Mouse (Mus musculus) erythroid progenitor cell, adult 5-6 weeks (primary cell): ENCODE data around the gene Ccdc24. TPM values are rescaled to one million over a fixed set of nuclear protein-coding genes. Genes with fewer than 3 reads are reported as not detected.

Source experiments
- ATAC-seq: replicated peaks from 2 replicates; pipeline ENCODE4 v1.8.0; 2016; ENCODE audit warnings: moderate number of reproducible peaks, mild to moderate bottlenecking, moderate TSS enrichment, inconsistent platforms; ENCODE audit not compliant: poor library complexity, low FRiP score, severe bottlenecking
- total RNA-seq, 2 experiments: library from RNA; stranded (forward) in 1 of 2; stranded (reverse) in 1 of 2; fragments of 150-400 nt in 1 of 2; fragments of 186-747, 209-891 nt in 1 of 2; gene quantifications; 2 replicates each; pipeline versions ENCODE4 v1.2.3 to v1.2.4; 2015 to 2017; ENCODE audit warnings: low replicate concordance in 2 of 2

The Ccdc24 gene
- total RNA-seq, 2 experiments from 2014 or later: 0.98 to 1.3 TPM

DNA sequence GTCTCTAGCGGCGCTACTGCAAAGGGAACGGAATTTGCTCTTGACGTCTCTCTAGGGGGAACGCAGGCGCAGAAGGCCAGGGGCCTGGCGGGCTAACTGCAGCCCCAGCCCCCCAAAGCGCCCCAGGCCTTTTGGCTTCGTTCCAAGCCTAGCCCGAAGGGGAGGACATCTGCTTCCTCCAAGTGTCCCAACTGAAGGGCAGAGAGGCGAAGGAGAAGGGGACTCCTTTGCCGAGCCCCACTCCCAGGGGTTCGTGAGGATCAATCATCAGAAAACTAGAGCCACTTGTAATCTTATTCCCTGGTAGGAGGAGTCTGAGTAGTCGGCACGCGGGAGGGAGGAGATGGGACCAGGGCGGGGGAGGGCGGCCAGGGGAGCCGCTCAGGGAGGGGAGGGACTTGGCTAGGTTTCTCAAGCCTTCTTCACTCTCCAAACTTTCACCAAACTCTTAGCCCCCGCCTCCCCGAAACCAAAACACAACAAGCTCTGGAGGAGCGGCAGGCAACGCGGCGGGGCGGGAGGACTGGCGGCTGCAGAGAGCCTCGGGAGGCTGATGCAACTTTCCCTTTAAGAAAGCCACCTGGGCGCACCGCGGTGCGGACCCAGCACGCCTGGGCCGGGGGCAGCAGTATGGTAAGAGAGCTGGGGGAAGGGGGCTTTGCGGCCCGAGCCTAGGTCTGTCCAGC, 37.4 kb downstream of the Ccdc24 start:
- ATAC-seq: peak; percentile 54

DNA sequence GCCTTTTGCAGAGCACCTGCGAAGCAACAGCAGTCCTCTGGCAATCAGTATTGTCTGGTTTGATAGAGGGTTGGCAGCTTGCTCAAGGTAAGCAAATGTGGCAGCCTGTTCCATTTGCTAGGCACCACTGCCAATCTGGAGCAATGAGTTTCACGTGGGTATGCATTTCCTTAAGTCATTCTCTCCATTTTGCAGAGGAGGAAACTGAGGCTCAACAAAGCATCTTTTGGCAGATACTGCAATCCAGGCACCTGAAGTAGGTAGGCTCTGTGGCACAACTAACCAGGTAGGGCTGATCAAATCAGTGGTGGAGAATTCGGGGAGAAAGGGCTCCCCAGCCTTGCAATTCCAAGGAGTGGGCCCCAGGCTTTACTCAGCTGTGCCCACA, 37.9 kb downstream of the Ccdc24 start, which contains the start of gene Slc6a9:
Slc6a9 (plus strand) TSS at position 50 of the 388 bp plus-strand sequence.
- no peak for ATAC-seq

DNA sequence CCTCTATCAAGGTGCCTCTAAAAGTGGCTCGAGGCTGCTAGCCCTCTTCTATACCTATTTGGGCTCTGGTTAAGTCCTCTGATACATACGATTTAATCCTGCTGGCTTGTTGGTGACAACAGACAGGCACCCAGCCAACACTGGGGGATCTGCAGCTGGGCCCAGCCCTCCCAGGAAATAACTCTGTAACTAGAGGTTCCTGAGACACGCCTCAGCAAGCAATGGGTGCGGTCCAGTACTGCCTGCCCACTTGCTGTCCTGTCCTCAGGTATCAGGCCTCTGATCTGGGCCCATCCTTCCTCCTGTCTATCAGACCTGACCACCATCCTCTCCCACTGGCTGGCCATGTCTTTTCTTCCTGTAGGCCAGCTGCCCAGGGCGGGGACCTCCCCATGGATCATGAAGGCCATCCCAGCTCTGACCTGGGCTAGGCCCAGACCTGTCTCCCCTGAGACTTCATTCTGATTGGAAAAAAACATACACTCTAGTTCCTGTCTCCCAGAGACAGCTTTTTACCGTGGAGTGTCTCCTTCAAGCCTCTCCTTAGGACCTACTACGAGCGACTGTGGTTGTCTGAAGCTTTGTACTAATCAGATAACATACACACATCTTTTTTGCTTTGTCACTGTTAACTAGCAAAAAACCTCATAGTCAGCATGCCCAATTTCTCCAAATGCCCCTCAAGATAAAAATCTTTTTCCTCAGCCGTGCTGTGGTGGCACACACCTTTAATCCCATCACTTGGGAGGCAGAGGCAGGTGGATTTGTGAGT, 40.3 kb downstream of the Ccdc24 start:
- ATAC-seq: peak; percentile 53

DNA sequence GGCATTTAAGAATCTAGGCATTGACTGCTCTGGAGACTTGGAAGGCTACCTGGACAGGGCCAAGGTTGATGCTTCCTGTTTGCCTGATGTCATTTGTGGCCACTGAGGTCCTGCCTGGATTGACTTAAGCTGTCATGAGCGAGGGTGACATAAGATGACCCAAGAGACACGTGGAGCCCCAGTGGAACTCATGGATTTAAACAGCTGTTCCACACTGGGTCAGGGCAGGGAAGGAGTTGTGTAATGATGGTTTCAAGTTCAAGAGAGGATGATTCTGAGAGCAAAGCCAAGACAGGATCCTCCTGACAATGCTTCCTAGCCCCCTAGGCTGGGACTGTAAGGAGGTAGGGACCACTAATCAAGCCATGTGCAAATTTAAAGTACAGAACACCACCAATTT, 40.9 kb downstream of the Ccdc24 start:
- ATAC-seq: no peak

DNA sequence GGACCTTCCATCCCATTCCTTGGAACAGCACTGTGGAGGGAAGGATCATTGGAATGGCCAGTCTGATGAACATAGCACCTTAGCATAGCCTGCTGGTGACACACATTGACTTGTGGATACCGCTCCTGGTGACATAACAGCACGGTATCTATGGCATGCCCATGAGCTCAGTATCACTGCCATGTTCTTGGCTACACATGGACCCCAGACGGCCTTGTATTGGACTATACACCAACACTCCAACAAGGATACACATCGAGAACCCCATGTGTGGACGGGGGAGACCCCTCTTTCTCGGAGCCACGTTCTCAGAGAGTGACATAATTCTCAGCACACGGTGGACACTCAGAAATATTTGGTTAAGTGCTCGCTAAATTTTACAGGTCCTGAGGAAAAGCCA, 41.6 kb downstream of the Ccdc24 start:
- ATAC-seq: no peak

DNA sequence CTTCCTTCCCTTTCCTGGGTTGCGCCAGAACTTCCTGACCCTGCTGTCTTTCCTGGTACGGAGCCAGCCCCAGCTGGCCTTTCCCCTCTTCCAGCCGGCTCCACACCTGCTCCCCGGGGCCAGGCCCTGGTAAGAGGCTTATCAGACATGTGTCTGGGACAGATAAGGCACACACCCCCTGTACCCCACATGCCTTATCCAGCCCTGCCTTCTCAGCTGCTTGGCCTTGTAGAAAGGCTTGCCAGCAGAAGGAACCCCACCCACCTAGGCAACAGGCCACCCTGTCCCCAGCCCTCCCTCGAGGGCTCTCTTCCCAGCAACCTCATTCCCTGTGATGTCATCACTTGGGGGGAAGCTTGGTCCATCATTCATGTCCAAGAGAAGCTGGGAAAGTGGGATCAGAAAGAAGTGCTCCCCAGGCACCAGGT, 42.2 kb downstream of the Ccdc24 start:
- ATAC-seq: peak; percentile 70

DNA sequence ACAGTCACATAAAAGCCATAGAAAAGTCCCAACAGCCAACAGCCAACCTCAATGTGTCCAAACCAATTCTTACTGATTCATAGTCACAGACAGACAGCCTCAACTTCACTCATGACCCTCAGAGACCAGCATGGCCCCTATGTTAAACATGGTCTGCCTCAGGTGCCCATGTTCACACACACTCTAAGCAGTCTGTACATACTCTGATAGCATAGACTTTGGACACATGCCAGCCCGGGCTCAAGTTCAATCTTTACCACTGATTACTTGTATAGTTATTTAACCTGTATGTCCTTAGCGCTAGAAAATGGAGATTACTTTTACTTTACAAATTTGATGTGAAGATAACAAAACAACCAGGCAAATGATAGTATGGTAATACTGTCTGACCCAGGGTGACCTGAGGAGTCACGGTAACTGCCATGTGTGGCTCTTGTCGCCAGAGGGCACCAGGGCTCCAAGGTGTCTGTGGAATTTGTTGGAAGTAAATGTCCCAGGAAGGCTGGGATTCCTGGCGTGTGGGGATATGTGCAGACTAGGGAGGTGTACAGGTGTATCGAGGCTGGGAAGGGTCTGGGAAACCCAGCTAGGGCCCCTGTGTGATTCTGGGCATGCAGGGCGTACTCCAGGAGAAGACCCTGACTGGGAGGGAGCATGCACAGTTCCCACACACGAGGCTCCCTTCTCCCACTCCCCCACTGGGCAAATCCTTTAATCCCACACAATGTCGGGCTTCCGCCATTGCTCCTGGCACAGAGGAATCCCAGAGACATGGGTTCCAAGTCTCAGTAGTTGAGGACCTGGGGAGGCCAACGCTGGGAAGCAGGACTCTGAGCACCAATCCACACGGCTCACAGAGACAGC, 42.9 kb downstream of the Ccdc24 start:
- peak; percentile 48 for ATAC-seq

DNA sequence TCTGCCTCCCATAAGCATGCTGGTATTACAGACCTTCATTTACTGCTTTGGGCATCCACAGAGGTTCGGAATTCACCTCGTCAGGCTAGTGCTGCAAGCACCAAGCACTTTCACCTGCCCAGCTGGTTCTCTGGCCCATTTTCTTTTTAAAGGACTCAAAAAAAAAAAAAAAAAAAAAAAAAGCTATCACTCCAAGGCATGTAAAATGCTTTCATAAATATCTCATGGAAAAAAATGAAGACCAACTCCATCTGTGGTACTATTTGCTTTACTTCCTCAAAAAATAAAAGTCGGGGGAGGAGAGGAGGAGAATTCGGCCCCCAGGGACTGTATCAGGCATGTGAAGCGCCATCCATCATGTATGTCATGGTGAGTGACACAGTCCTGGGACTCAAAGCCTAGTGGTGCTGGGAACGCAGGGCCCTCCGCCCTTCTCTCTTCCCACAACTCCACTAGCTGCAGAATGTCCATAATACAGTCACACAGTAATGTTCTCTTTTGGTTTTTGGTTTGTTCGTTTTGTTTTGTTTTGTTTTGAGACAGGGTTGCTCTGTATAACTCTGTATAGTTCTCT, 43.7 kb downstream of the Ccdc24 start:
- no peak for ATAC-seq

DNA sequence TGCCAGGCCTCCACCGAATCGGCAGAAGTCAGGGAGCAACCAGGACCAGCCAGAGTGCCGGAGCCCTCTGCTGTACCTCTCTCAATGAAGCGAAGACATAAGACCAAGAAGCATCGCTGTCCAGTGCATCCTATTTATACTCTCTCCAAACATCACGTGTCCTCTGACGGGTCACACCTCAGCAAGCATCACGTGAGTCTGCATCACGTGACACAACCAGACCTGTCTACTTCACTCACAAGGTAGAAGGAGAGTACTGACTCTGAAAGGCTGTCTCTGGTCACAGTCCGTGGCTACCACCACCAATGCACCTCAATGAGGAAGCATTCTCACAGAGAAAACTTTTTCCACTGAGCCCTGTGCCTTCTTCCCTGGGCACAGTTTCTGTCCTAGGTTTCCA, 54.3 kb downstream of the Ccdc24 start:
- no peak for ATAC-seq

DNA sequence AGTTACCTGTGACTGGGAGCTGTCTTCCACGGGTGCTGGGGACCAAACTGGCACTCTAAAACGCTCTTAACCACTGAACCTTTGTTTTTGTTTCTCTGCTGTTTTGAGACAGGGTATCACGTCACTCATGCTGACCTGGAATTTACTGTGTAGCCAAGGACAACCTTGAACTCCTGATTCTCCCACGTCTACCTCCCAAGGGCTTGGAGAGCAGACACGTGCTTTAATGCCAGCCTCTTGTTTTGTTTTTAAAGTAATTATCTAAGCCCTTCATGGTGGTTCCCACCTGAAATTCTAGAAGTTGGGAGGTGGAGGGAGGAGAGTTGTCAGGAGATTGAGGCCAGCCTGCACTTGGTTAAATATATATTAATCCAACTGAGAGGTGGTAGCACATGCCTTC, 55.6 kb downstream of the Ccdc24 start:
- ATAC-seq: no peak

Other genes with a start within 250 kb of the Ccdc24 start
- gene Dmap1, start 190.3 kb downstream of the Ccdc24 start, total RNA-seq (2015; ENCODE audit: low replicate concordance): 10.1 and 13.4 TPM in 2 replicates
- 13.6 and 38.2 TPM in 2 replicates for gene Dmap1, start 190.3 kb downstream of the Ccdc24 start, total RNA-seq (2017; ENCODE audit: low replicate concordance)
- gene Gm12845, start 148.1 kb downstream of the Ccdc24 start, total RNA-seq (2015; ENCODE audit: low replicate concordance): not detected in 2 replicates
- gene Gm12845, start 148.1 kb downstream of the Ccdc24 start, total RNA-seq (2017; ENCODE audit: low replicate concordance): not detected in 2 replicates
- not detected in 2 replicates for gene Klf17, start 106.9 kb downstream of the Ccdc24 start, total RNA-seq (2015; ENCODE audit: low replicate concordance)
- gene Klf17, start 106.9 kb downstream of the Ccdc24 start, total RNA-seq (2017; ENCODE audit: low replicate concordance): not detected in 2 replicates
- gene Slc6a9, start 38.1 kb downstream of the Ccdc24 start, total RNA-seq (2015; ENCODE audit: low replicate concordance): 273 and 276 TPM in 2 replicates
- gene Slc6a9, start 38.1 kb downstream of the Ccdc24 start, total RNA-seq (2017; ENCODE audit: low replicate concordance): 282 and 375 TPM in 2 replicates
- gene B4galt2, start 10.9 kb upstream of the Ccdc24 start, total RNA-seq (2015; ENCODE audit: low replicate concordance): not detected in 2 replicates
- 0.45 TPM in 1 of 2 replicates, not detected in the other for gene B4galt2, start 10.9 kb upstream of the Ccdc24 start, total RNA-seq (2017; ENCODE audit: low replicate concordance)
- gene Atp6v0b, start 14.8 kb upstream of the Ccdc24 start, total RNA-seq (2015; ENCODE audit: low replicate concordance): 288 and 327 TPM in 2 replicates
- 61.0 and 77.4 TPM in 2 replicates for gene Atp6v0b, start 14.8 kb upstream of the Ccdc24 start, total RNA-seq (2017; ENCODE audit: low replicate concordance)
- gene Dph2, start 19.5 kb upstream of the Ccdc24 start, total RNA-seq (2015; ENCODE audit: low replicate concordance): 0.72 and 0.84 TPM in 2 replicates
- 1.2 and 5.9 TPM in 2 replicates for gene Dph2, start 19.5 kb upstream of the Ccdc24 start, total RNA-seq (2017; ENCODE audit: low replicate concordance)
- gene Ipo13, start 42.4 kb upstream of the Ccdc24 start, total RNA-seq (2015; ENCODE audit: low replicate concordance): 10.5 and 19.1 TPM in 2 replicates
- 14.5 and 17.9 TPM in 2 replicates for gene Ipo13, start 42.4 kb upstream of the Ccdc24 start, total RNA-seq (2017; ENCODE audit: low replicate concordance)
- 12.2 and 14.8 TPM in 2 replicates for gene Artn, start 57.2 kb upstream of the Ccdc24 start, total RNA-seq (2015; ENCODE audit: low replicate concordance)
- gene Artn, start 57.2 kb upstream of the Ccdc24 start, total RNA-seq (2017; ENCODE audit: low replicate concordance): 12.0 and 13.0 TPM in 2 replicates